In genomic region chr4:63389887-63390528, GRCm38 (mm10) we compare ENCODE assay signal across 12 mouse cellular contexts. TPM values are rescaled to one million over a fixed set of nuclear protein-coding genes. Genes with fewer than 3 reads are reported as not detected.
DNase-seq lines count a peak whose midpoint lies in the region; ATAC-seq and TF ChIP-seq lines count a peak whose summit lies in the region.
"Had no signal": no experiment of that assay in that cellular context is flagged by ENCODE, and none has a peak within 500 bp of the region (broad histone marks: within the 10 kb centered on the region; RNA-seq: fewer than 3 reads in every experiment).

No protein-coding gene starts in this region.

- no peak for TF ChIP-seq CTCF in spleen, adult 2 months (IDR thresholded peaks at IDR 0.05; ENCODE audit: extremely low read depth, insufficient read depth, insufficient read length, insufficient replicate concordance)
- no peak for TF ChIP-seq CTCF in forebrain, postnatal 0 days (IDR thresholded peaks at IDR 0.05; ENCODE audit: low read depth)
- no peak for TF ChIP-seq CTCF in liver, postnatal 0 days (IDR thresholded peaks at IDR 0.05; ENCODE audit: low read depth)

- no peaks in the 10 kb centered on the region for H3K27me3 ChIP-seq in spleen, adult 2 months (ENCODE audit: control insufficient read depth, insufficient read depth, low read length)
- no peaks in the 10 kb centered on the region for H3K27me3 ChIP-seq in forebrain, postnatal 0 days (ENCODE audit: insufficient read depth, low read length)
- no peaks in the 10 kb centered on the region for H3K27me3 ChIP-seq in liver, postnatal 0 days (ENCODE audit: insufficient read depth, low read length)
- H3K27me3 ChIP-seq in neural tube, embryonic 15.5 days (replicated peaks) = no peaks in the 10 kb centered on the region
- H3K27me3 ChIP-seq: limb, embryonic 13.5 days had no signal

- no peak for TF ChIP-seq POLR2A in spleen, adult 2 months (IDR thresholded peaks at IDR 0.05; ENCODE audit: low read depth, low read length)

- peak overlapping the region; percentile 36; the same call in 1 of the 2 replicates for H3K27ac ChIP-seq in spleen, adult 2 months (ENCODE audit: insufficient read depth, low read length)
- H3K27ac ChIP-seq in forebrain, postnatal 0 days (ENCODE audit: low read depth, low read length) = peak overlapping the region; percentile 62
- peak overlapping the region; percentile 23; the same call in 1 of the 2 replicates for H3K27ac ChIP-seq in liver, postnatal 0 days (ENCODE audit: low read depth)
- no peak overlapping the region for H3K27ac ChIP-seq in neural tube, embryonic 15.5 days (replicated peaks)
- H3K27ac ChIP-seq: limb, embryonic 13.5 days had no signal

- DNase-seq in spleen, adult 2 months (ENCODE audit: low read depth in 1 of 2, low spot score in 2 of 2) = no peak
- DNase-seq in spleen, postnatal 36 days (ENCODE audit: low spot score in 2 of 2) = no peak
- peak; percentile 39 for DNase-seq in forebrain, postnatal 0 days
- no peak for DNase-seq in liver, postnatal 0 days
- DNase-seq in layer of hippocampus, adult 8-10 months (ENCODE audit: low spot score in 2 of 2) = no peak
- no peak for DNase-seq in gastrocnemius, adult 8-10 months (ENCODE audit: low spot score in 2 of 2)
- DNase-seq: cerebellum, adult 9-11 months; heart, postnatal 14 days; spleen, adult 18-20 months had no signal

- H3K9me3 ChIP-seq in forebrain, postnatal 0 days (ENCODE audit: low read length) = no peaks in the 10 kb centered on the region
- no peaks in the 10 kb centered on the region for H3K9me3 ChIP-seq in liver, postnatal 0 days (ENCODE audit: low read length)
- H3K9me3 ChIP-seq in neural tube, embryonic 15.5 days (replicated peaks) = no peaks in the 10 kb centered on the region
- H3K9me3 ChIP-seq: limb, embryonic 13.5 days had no signal

- H3K4me1 ChIP-seq in spleen, adult 2 months (ENCODE audit: control insufficient read depth, insufficient read depth, insufficient read length) = peaks cover 72% of the 10 kb centered on the region; the same call in 1 of the 2 replicates
- peaks cover 10% of the 10 kb centered on the region for H3K4me1 ChIP-seq in forebrain, postnatal 0 days (ENCODE audit: insufficient read depth)
- peaks cover 26% of the 10 kb centered on the region for H3K4me1 ChIP-seq in liver, postnatal 0 days (ENCODE audit: insufficient read depth)
- peaks cover 19% of the 10 kb centered on the region for H3K4me1 ChIP-seq in neural tube, embryonic 15.5 days

- 0 out of 2 replicates have a peak overlapping the region, but pooled peaks have one; percentile 5 for H3K4me2 ChIP-seq in forebrain, postnatal 0 days (ENCODE audit: low read depth)
- no peak overlapping the region for H3K4me2 ChIP-seq in liver, postnatal 0 days (ENCODE audit: low read depth, low read length)
- H3K4me2 ChIP-seq in neural tube, embryonic 15.5 days = no peak overlapping the region
- H3K4me2 ChIP-seq: limb, embryonic 13.5 days had no signal

- TF ChIP-seq EP300 in liver, postnatal 0 days (IDR thresholded peaks at IDR 0.05; ENCODE audit: low read depth) = peak; percentile 72

- WGBS in spleen, adult 2 months = 62% methylated on average over 11 of the region's 11 CpGs
- 23% methylated on average over 11 of the region's 11 CpGs for WGBS in forebrain, postnatal 0 days
- WGBS in liver, postnatal 0 days (ENCODE audit: insufficient replicate concordance) = 61% methylated on average over 11 of the region's 11 CpGs
- WGBS in neural tube, embryonic 15.5 days = 40% methylated on average over 11 of the region's 11 CpGs

- peaks cover 57% of the 10 kb centered on the region for H3K36me3 ChIP-seq in spleen, adult 2 months (ENCODE audit: control insufficient read depth, insufficient read depth, low read length)
- 0 out of 2 replicates have a peak, but pooled peaks cover 9% of the 10 kb centered on the region for H3K36me3 ChIP-seq in forebrain, postnatal 0 days (ENCODE audit: insufficient read depth)
- H3K36me3 ChIP-seq in liver, postnatal 0 days (replicated peaks; ENCODE audit: insufficient read depth, low read length) = peaks cover 23% of the 10 kb centered on the region
- H3K36me3 ChIP-seq in neural tube, embryonic 15.5 days = no peaks in the 10 kb centered on the region; the same call in 1 of the 2 replicates

- ATAC-seq in forebrain, postnatal 0 days = peak; percentile 79
- ATAC-seq in liver, postnatal 0 days = peak; percentile 35
- ATAC-seq in neural tube, embryonic 15.5 days (ENCODE audit: low FRiP score) = peak; percentile 56; the same call in 1 of the 2 replicates
- ATAC-seq in frontal cortex, adult (ENCODE audit: low TSS enrichment) = no peak

- H3K9ac ChIP-seq in forebrain, postnatal 0 days = no peak overlapping the region
- no peak overlapping the region for H3K9ac ChIP-seq in liver, postnatal 0 days (replicated peaks)
- H3K9ac ChIP-seq in neural tube, embryonic 15.5 days (replicated peaks) = no peak overlapping the region

- no peak overlapping the region for H3K4me3 ChIP-seq in spleen, adult 2 months (ENCODE audit: extremely low read depth, insufficient read depth, insufficient read length)
- H3K4me3 ChIP-seq in forebrain, postnatal 0 days (ENCODE audit: low read depth, low read length) = no peak overlapping the region
- H3K4me3 ChIP-seq in liver, postnatal 0 days (ENCODE audit: low read depth, low read length) = no peak overlapping the region
- no peak overlapping the region for H3K4me3 ChIP-seq in neural tube, embryonic 15.5 days (replicated peaks)
- H3K4me3 ChIP-seq: limb, embryonic 13.5 days had no signal

RNA-seq across cellular contexts. Expression of gene Akna, which starts 13.1 kb away (rescaled TPM):
- polyA plus RNA-seq in spleen, adult 2 months (2012; rRNA removed) = 94.1 and 100 TPM in 2 replicates
- 3.5 and 6.1 TPM in 2 replicates for total RNA-seq in forebrain, postnatal 0 days (2014; rRNA removed)
- polyA plus RNA-seq in forebrain, postnatal 0 days (2015; fragmentation: Nextera tagmentation; extraction: Ambion mirVana) = 1.2 and 3.8 TPM in 2 replicates
- 4.6 and 5.2 TPM in 2 replicates for polyA plus RNA-seq in liver, postnatal 0 days (2015; fragmentation: Nextera tagmentation; extraction: Ambion mirVana)
- 3.1 and 7.3 TPM in 2 replicates for polyA plus RNA-seq in neural tube, embryonic 15.5 days (2015; fragmentation: Nextera tagmentation; extraction: Ambion mirVana)
- total RNA-seq in layer of hippocampus, adult 8-10 months (2022) = 1 to 10 TPM; 3.0 to 7.6 (median 5.2) TPM
- total RNA-seq in gastrocnemius, adult 8-10 months (2022) = 1 to 10 TPM in 2 of 4 experiments, under 1 TPM in 2; 0.68 to 1.4 (median 0.96) TPM

RNA-seq across cellular contexts. Expression of gene Orm2, which starts 27.8 kb away (rescaled TPM):
- not detected in 2 replicates for polyA plus RNA-seq in spleen, adult 2 months (2012; rRNA removed)
- total RNA-seq in forebrain, postnatal 0 days (2014; rRNA removed) = not detected in 2 replicates
- not detected in 2 replicates for polyA plus RNA-seq in forebrain, postnatal 0 days (2015; fragmentation: Nextera tagmentation; extraction: Ambion mirVana)
- not detected in 2 replicates for polyA plus RNA-seq in liver, postnatal 0 days (2015; fragmentation: Nextera tagmentation; extraction: Ambion mirVana)
- polyA plus RNA-seq in neural tube, embryonic 15.5 days (2015; fragmentation: Nextera tagmentation; extraction: Ambion mirVana) = not detected in 2 replicates
- total RNA-seq in layer of hippocampus, adult 8-10 months (2022) = not detected
- 1 to 10 TPM in 1 of 4 experiments, not detected in 3; 1.3 TPM for total RNA-seq in gastrocnemius, adult 8-10 months (2022)
- polyA plus RNA-seq: limb, embryonic 13.5 days had no signal

RNA-seq across cellular contexts. Expression of gene Orm3, which starts 34.0 kb away (rescaled TPM):
- not detected in 2 replicates for polyA plus RNA-seq in spleen, adult 2 months (2012; rRNA removed)
- not detected in 2 replicates for total RNA-seq in forebrain, postnatal 0 days (2014; rRNA removed)
- not detected in 2 replicates for polyA plus RNA-seq in forebrain, postnatal 0 days (2015; fragmentation: Nextera tagmentation; extraction: Ambion mirVana)
- not detected in 2 replicates for polyA plus RNA-seq in liver, postnatal 0 days (2015; fragmentation: Nextera tagmentation; extraction: Ambion mirVana)
- polyA plus RNA-seq in neural tube, embryonic 15.5 days (2015; fragmentation: Nextera tagmentation; extraction: Ambion mirVana) = not detected in 2 replicates
- not detected for total RNA-seq in layer of hippocampus, adult 8-10 months (2022)
- total RNA-seq in gastrocnemius, adult 8-10 months (2022) = not detected
- polyA plus RNA-seq: limb, embryonic 13.5 days had no signal

RNA-seq across cellular contexts. Expression of gene Orm1, which starts 45.6 kb away (rescaled TPM):
- 0.43 and 0.53 TPM in 2 replicates for polyA plus RNA-seq in spleen, adult 2 months (2012; rRNA removed)
- not detected in 2 replicates for total RNA-seq in forebrain, postnatal 0 days (2014; rRNA removed)
- not detected in 2 replicates for polyA plus RNA-seq in forebrain, postnatal 0 days (2015; fragmentation: Nextera tagmentation; extraction: Ambion mirVana)
- polyA plus RNA-seq in liver, postnatal 0 days (2015; fragmentation: Nextera tagmentation; extraction: Ambion mirVana) = 2.5 and 4.5 TPM in 2 replicates
- not detected in 2 replicates for polyA plus RNA-seq in neural tube, embryonic 15.5 days (2015; fragmentation: Nextera tagmentation; extraction: Ambion mirVana)
- total RNA-seq in layer of hippocampus, adult 8-10 months (2022) = not detected
- total RNA-seq in gastrocnemius, adult 8-10 months (2022) = 1 to 10 TPM in 3 of 4 experiments, not detected in 1; 1.8 to 4.2 (median 2.1) TPM
- polyA plus RNA-seq: limb, embryonic 13.5 days had no signal

Comparison
In these comparisons a context has a peak if more than half of its experiments do, and no peak if none do; other contexts are left out.
1. RNA of gene Akna, which starts 13.1 kb away (polyA plus RNA-seq): 94.1 to 100 TPM in spleen, adult 2 months; 4.6 to 5.2 TPM in liver, postnatal 0 days, 1.2 to 3.8 TPM in forebrain, postnatal 0 days and 3.1 to 7.3 TPM in neural tube, embryonic 15.5 days; every median in the first group is over 10 times any median in the second.